ENCODE assay signal across 9 mouse cellular contexts in genomic region chr15:77802992-77803391, GRCm38 (mm10). TPM values are rescaled to one million over a fixed set of nuclear protein-coding genes. Genes with fewer than 3 reads are reported as not detected.
DNase-seq lines count a peak whose midpoint lies in the region; ATAC-seq lines count a peak whose summit lies in the region.
"Had no signal": no experiment of that assay in that cellular context is flagged by ENCODE, and none has a peak within 500 bp of the region (broad histone marks: within the 10 kb centered on the region; RNA-seq: fewer than 3 reads in every experiment).

No protein-coding gene starts in this region.

- peak overlapping the region; percentile 66 for H3K9ac ChIP-seq in heart, embryonic 13.5 days
- H3K9ac ChIP-seq in embryonic facial prominence, embryonic 13.5 days, result no peak overlapping the region

- no peak overlapping the region for H3K4me3 ChIP-seq in heart, embryonic 13.5 days
- H3K4me3 ChIP-seq in megakaryocyte, embryonic 14.5 days (replicated peaks), result peak overlapping the region; percentile 82
- H3K4me3 ChIP-seq in embryonic facial prominence, embryonic 13.5 days, result no peak overlapping the region

- ATAC-seq in heart, embryonic 13.5 days (ENCODE audit: extremely low read depth, insufficient number of reproducible peaks, low FRiP score, low TSS enrichment), result no peak
- ATAC-seq in megakaryocyte, adult 5-6 weeks (ENCODE audit: poor library complexity, severe bottlenecking), result no peak
- ATAC-seq in embryonic facial prominence, embryonic 13.5 days (ENCODE audit: insufficient number of reproducible peaks, insufficient read depth, low FRiP score, low TSS enrichment, low read depth), result no peak

- peak overlapping the region; percentile 98 for H3K27ac ChIP-seq in heart, embryonic 13.5 days (replicated peaks)
- peak overlapping the region; percentile 44 for H3K27ac ChIP-seq in embryonic facial prominence, embryonic 13.5 days

- peaks cover 99% of the 10 kb centered on the region for H3K4me1 ChIP-seq in heart, embryonic 13.5 days
- H3K4me1 ChIP-seq in megakaryocyte, embryonic 14.5 days, result peaks cover 100% of the 10 kb centered on the region
- peaks cover 51% of the 10 kb centered on the region for H3K4me1 ChIP-seq in embryonic facial prominence, embryonic 13.5 days

- peaks cover 76% of the 10 kb centered on the region for H3K36me3 ChIP-seq in heart, embryonic 13.5 days
- peaks cover 100% of the 10 kb centered on the region for H3K36me3 ChIP-seq in megakaryocyte, embryonic 14.5 days (replicated peaks; ENCODE audit: low read length)
- peaks cover 63% of the 10 kb centered on the region for H3K36me3 ChIP-seq in embryonic facial prominence, embryonic 13.5 days

- DNase-seq in heart, adult 11 months, result no peak
- peak; percentile 56 for DNase-seq in thymus, postnatal 25 days
- no peak for DNase-seq in gastrocnemius, postnatal 10 days
- DNase-seq in natural killer cell, adult 2 months (ENCODE audit: low spot score in 2 of 2), result no peak

- no peaks in the 10 kb centered on the region for H3K27me3 ChIP-seq in heart, embryonic 13.5 days (replicated peaks)
- no peaks in the 10 kb centered on the region for H3K27me3 ChIP-seq in megakaryocyte, embryonic 14.5 days (replicated peaks)
- no peaks in the 10 kb centered on the region for H3K27me3 ChIP-seq in embryonic facial prominence, embryonic 13.5 days

- H3K4me2 ChIP-seq in heart, embryonic 13.5 days, result no peak overlapping the region
- H3K4me2 ChIP-seq in embryonic facial prominence, embryonic 13.5 days, result no peak overlapping the region

- 81% methylated on average over 4 of the region's 4 CpGs for WGBS in heart, embryonic 13.5 days
- 77% methylated on average over 4 of the region's 4 CpGs for WGBS in embryonic facial prominence, embryonic 13.5 days

- no peaks in the 10 kb centered on the region for H3K9me3 ChIP-seq in heart, embryonic 13.5 days
- H3K9me3 ChIP-seq in megakaryocyte, embryonic 14.5 days, result no peaks in the 10 kb centered on the region
- H3K9me3 ChIP-seq in embryonic facial prominence, embryonic 13.5 days, result no peaks in the 10 kb centered on the region

RNA-seq across cellular contexts. Expression of gene Myh9, which starts 39.0 kb away (rescaled TPM):
- polyA plus RNA-seq in heart, embryonic 13.5 days (2015; fragmentation: Nextera tagmentation; extraction: Ambion mirVana), result 24.8 and 25.0 TPM in 2 replicates
- polyA plus RNA-seq in megakaryocyte, embryonic 14.5 days (2012; ENCODE audit: insufficient read depth, low replicate concordance), result 1,439 and 1,641 TPM in 2 replicates
- 464 and 549 TPM in 2 replicates for total RNA-seq in megakaryocyte, adult 5-6 weeks (2015)
- total RNA-seq in megakaryocyte, adult 5-6 weeks (2017), result 759 and 878 TPM in 2 replicates
- 36.2 and 41.0 TPM in 2 replicates for polyA plus RNA-seq in embryonic facial prominence, embryonic 13.5 days (2015; fragmentation: Nextera tagmentation; extraction: Ambion mirVana)
- 100 to 1,000 TPM; 117 to 155 TPM for total RNA-seq in gastrocnemius, postnatal 10 days (2021)

RNA-seq across cellular contexts. Expression of gene Apol8, which starts 46.2 kb away (rescaled TPM):
- polyA plus RNA-seq in heart, embryonic 13.5 days (2015; fragmentation: Nextera tagmentation; extraction: Ambion mirVana), result 0.32 and 0.78 TPM in 2 replicates
- 0.82 and 2.7 TPM in 2 replicates for polyA plus RNA-seq in megakaryocyte, embryonic 14.5 days (2012; ENCODE audit: insufficient read depth, low replicate concordance)
- 0.16 and 1.3 TPM in 2 replicates for total RNA-seq in megakaryocyte, adult 5-6 weeks (2015)
- total RNA-seq in megakaryocyte, adult 5-6 weeks (2017), result 0.16 and 0.26 TPM in 2 replicates
- polyA plus RNA-seq in embryonic facial prominence, embryonic 13.5 days (2015; fragmentation: Nextera tagmentation; extraction: Ambion mirVana), result 0.22 and 0.32 TPM in 2 replicates
- total RNA-seq in gastrocnemius, postnatal 10 days (2021), result under 1 TPM in 1 of 2 experiments, not detected in 1; 0.61 TPM
- polyA plus RNA-seq: intestine, embryonic 14.5 days had no signal

Comparison
In these comparisons a context has a peak if more than half of its experiments do, and no peak if none do; other contexts are left out.
1. RNA of gene Myh9, which starts 39.0 kb away (polyA plus RNA-seq): 1,439 to 1,641 TPM in megakaryocyte, embryonic 14.5 days; 36.2 to 41.0 TPM in embryonic facial prominence, embryonic 13.5 days and 24.8 to 25.0 TPM in heart, embryonic 13.5 days; every median in the first group is over 10 times any median in the second.